Mouse (Mus musculus) myocyte (in vitro differentiated cells): ENCODE results near the gene Tex2. TPM values are rescaled to one million over a fixed set of nuclear protein-coding genes. Genes with fewer than 3 reads are reported as not detected.

Experiments used
- H3K27me3 ChIP-seq: one replicate; pipeline ENCODE4 v1.6.1; 2011; ENCODE audit not compliant: control insufficient read depth, insufficient read depth, insufficient read length
- H3K36me3 ChIP-seq: one replicate; pipeline ENCODE4 v1.6.1; 2011; ENCODE audit not compliant: control insufficient read depth, insufficient read depth
- H3K4me2 ChIP-seq: one replicate; pipeline ENCODE4 v1.6.1; 2011; ENCODE audit warnings: low read depth, control low read depth
- H3K4me3 ChIP-seq: one replicate; pipeline ENCODE4 v1.5.1; 2011; ENCODE audit warnings: mild to moderate bottlenecking, control low read depth, moderate library complexity
- H3K79me2 ChIP-seq: one replicate; pipeline ENCODE4 v1.6.1; 2011; ENCODE audit not compliant: control insufficient read depth, insufficient read depth
- H3ac ChIP-seq: one replicate; pipeline ENCODE4 v1.6.1; 2011; ENCODE audit not compliant: control insufficient read depth, insufficient read length
- CEBPB ChIP-seq: IDR thresholded peaks from 2 replicates; pipeline ENCODE4 v1.6.1; 2011; ENCODE audit warnings: mild to moderate bottlenecking, moderate library complexity; ENCODE audit not compliant: poor library complexity, insufficient read depth, severe bottlenecking
- E2F4 ChIP-seq: IDR thresholded peaks from one replicate; pipeline ENCODE4 v1.6.1; 2011; ENCODE audit warnings: mild to moderate bottlenecking, control low read depth, moderate library complexity; ENCODE audit not compliant: insufficient read depth
- MAX ChIP-seq: IDR thresholded peaks from one replicate; pipeline ENCODE4 v1.6.1; 2011; ENCODE audit warnings: low read depth, mild to moderate bottlenecking, control low read depth
- MYOD1 ChIP-seq, 3 experiments: IDR thresholded peaks; one replicate each; pipeline ENCODE4 v1.6.1; 2011; ENCODE audit warnings: control low read depth in 2 of 3, low read depth in 2 of 3, mild to moderate bottlenecking in 2 of 3, moderate library complexity in 1 of 3; ENCODE audit not compliant: insufficient read length in 2 of 3, control insufficient read depth in 1 of 3
- MYOG ChIP-seq, 3 experiments: IDR thresholded peaks; one replicate each; pipeline ENCODE4 v1.6.1; 2011; ENCODE audit warnings: control low read depth in 2 of 3, low read depth in 2 of 3, mild to moderate bottlenecking in 2 of 3; ENCODE audit not compliant: insufficient read length in 2 of 3, control insufficient read depth in 1 of 3, insufficient read depth in 1 of 3
- POLR2A ChIP-seq: IDR thresholded peaks from one replicate; pipeline ENCODE4 v1.6.1; 2011; ENCODE audit warnings: low read depth, mild to moderate bottlenecking, control low read depth, moderate library complexity; ENCODE audit not compliant: insufficient read length
- POLR2AphosphoS2 ChIP-seq: IDR thresholded peaks from one replicate; pipeline ENCODE4 v1.6.1; 2011; ENCODE audit warnings: low read depth, control low read depth; ENCODE audit not compliant: insufficient read length
- REST ChIP-seq: IDR thresholded peaks from one replicate; pipeline ENCODE4 v1.6.1; 2011; ENCODE audit warnings: mild to moderate bottlenecking, control low read depth, moderate library complexity; ENCODE audit not compliant: insufficient read depth, insufficient read length
- SRF ChIP-seq: IDR thresholded peaks from one replicate; pipeline ENCODE4 v1.6.1; 2011; ENCODE audit warnings: low read depth; ENCODE audit not compliant: control insufficient read depth, insufficient read length
- TCF12 ChIP-seq: IDR thresholded peaks from one replicate; pipeline ENCODE4 v1.6.1; 2011; ENCODE audit warnings: mild to moderate bottlenecking, control low read depth; ENCODE audit not compliant: poor library complexity, insufficient read depth, severe bottlenecking
- TCF3 ChIP-seq: IDR thresholded peaks from one replicate; pipeline ENCODE4 v1.6.1; 2011; ENCODE audit warnings: low read depth, control low read depth; ENCODE audit not compliant: insufficient read length
- USF1 ChIP-seq: IDR thresholded peaks from one replicate; pipeline ENCODE4 v1.6.1; 2011; ENCODE audit warnings: low read depth, mild to moderate bottlenecking, control low read depth, moderate library complexity
- polyA plus RNA-seq: library from polyadenylated mRNA; unstranded; fragments of >200 nt; fragmentation: generic; extraction: Trizol; gene quantifications from one replicate; pipeline ENCODE4 v1.2.1, GENCODE M21; 2012; ENCODE audit warnings: missing spikeins

Tex2 gene
- polyA plus RNA-seq, 1 experiment, result 7.0 TPM

DNA sequence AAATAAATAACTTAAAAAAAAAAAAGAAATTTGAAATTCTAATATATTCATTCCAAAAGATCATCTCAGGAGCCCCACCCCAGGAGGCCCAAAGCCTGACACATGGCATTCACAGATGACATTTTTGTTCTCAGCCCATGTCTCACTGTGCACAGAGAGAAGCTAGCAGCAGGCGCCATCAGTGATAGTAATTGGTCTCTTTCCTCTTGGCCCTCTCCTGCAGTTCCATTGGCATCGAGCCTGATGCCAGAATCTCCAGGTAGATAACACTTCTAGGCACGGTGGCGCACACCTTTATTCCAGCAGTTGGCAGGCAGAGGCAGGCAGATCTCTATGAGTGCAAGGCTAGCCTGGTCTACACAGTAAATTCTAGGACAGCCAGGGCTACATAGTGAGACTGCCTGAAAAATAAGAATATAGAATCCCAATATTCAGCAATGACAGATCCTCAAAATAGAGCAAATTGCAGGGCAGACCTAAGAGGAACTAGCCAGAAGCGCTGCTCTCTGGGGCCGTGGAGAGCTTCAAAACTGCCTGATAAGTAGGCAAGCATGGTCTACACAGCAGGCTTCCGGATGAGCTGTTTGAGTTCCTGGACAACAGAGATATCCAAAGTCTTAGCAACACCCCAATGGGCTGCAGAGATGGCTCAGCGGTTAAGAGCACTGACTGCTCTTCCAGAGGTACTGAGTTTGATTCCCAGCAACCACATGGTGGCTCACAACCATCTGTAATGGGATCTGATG lies 47.0 kb downstream of the Tex2 start:
- Histone ChIP-seq H3K27me3 (no peaks in the 10 kb centered on the region), H3K4me2 (no peak overlapping the region), H3K4me3 (no peak overlapping the region), H3K36me3 (no peaks in the 10 kb centered on the region), H3ac (no peak overlapping the region), H3K79me2 (no peaks in the 10 kb centered on the region)
- TF ChIP-seq USF1, result no peak
- TF ChIP-seq TCF12, result no peak
- TF ChIP-seq MAX, result no peak
- no peak for TF ChIP-seq MYOG (IDR thresholded peaks at IDR 0.05; ENCODE audit: control insufficient read depth in 1 of 3, insufficient read depth in 1 of 3, insufficient read length in 2 of 3, low read depth in 2 of 3)
- TF ChIP-seq TCF3, result no peak
- TF ChIP-seq POLR2A, result no peak
- no peak for TF ChIP-seq CEBPB
- TF ChIP-seq E2F4, result no peak

DNA sequence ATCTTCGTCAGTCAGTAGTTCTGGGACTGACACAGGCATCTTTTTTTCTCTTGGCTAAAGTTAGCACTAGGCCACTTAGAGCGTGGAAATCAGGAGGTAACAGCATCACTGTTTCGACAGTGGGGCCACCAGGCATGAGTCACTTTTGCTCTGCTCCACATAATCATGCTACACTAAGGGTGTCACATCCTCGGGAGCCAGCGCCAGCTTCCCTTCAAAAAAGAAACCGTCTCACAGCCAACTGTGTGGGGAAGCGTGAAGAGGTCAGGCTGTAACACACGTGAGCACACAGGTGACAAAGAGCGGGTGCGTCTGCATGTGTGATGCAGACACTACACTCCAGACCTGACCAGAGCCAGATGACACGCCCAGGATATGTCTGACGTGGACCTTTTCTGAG lies 49.0 kb downstream of the Tex2 start:
- peak overlapping the region; percentile 41 for H3K4me2 ChIP-seq
- no peaks in the 10 kb centered on the region for H3K27me3 ChIP-seq
- H3ac ChIP-seq, result no peak overlapping the region
- H3K4me3 ChIP-seq, result no peak overlapping the region
- no peaks in the 10 kb centered on the region for H3K79me2 ChIP-seq
- TF ChIP-seq MYOD1 (IDR thresholded peaks at IDR 0.05; ENCODE audit: control insufficient read depth in 1 of 3, insufficient read length in 2 of 3, low read depth in 2 of 3) (no peak), CEBPB (no peak), SRF (no peak), MYOG (IDR thresholded peaks at IDR 0.05; ENCODE audit: control insufficient read depth in 1 of 3, insufficient read depth in 1 of 3, insufficient read length in 2 of 3, low read depth in 2 of 3) (no peak), POLR2AphosphoS2 (no peak)
- H3K36me3 ChIP-seq, result no peaks in the 10 kb centered on the region

DNA sequence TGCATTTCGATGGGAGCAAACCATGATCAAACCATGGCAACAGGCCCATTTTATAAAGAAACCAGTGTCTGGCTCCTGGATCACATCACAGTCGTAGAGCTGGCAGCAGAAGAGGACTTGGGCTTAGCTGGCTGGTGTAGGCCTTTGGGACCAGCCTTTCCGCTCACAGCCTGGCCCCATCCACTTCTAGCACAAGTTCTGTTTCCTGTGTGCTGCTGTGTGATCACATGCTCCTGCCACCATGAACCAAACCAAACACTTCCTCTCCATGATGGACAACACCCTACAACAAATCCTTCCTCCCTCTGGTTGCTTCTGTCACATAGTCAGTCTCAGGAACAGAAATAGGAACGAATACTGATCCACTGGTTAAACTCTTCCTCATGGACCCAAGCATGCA lies 50.5 kb downstream of the Tex2 start:
- H3ac ChIP-seq, result no peak overlapping the region
- TF ChIP-seq TCF12 (no peak), CEBPB (no peak), REST (no peak), POLR2AphosphoS2 (no peak), E2F4 (no peak), MYOD1 (IDR thresholded peaks at IDR 0.05; ENCODE audit: control insufficient read depth in 1 of 3, insufficient read length in 2 of 3, low read depth in 2 of 3) (no peak), TCF3 (no peak), SRF (no peak), POLR2A (no peak), USF1 (no peak), MAX (no peak), MYOG (IDR thresholded peaks at IDR 0.05; ENCODE audit: control insufficient read depth in 1 of 3, insufficient read depth in 1 of 3, insufficient read length in 2 of 3, low read depth in 2 of 3) (no peak)
- no peaks in the 10 kb centered on the region for H3K36me3 ChIP-seq
- H3K79me2 ChIP-seq, result no peaks in the 10 kb centered on the region
- no peaks in the 10 kb centered on the region for H3K27me3 ChIP-seq
- H3K4me2 ChIP-seq, result no peak overlapping the region
- no peak overlapping the region for H3K4me3 ChIP-seq

DNA sequence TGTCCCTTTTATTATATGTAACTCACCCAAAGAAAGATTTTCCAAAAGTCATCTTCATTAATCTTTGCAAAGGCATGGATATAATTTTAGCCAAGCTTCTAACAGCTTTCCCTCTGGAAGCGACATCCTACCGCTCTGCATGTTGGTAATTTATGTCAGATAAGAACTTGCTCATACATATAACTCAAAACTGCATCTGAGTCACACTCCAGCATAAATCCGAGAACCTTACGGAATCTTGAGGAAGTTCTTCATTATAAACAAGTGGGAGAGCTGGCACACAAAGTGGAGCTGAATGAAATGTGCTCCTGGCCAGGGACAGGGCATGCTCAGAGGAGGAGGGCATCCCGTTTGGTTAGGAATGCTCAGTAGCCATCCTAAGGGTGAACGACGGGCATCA lies 53.5 kb downstream of the Tex2 start:
- no peaks in the 10 kb centered on the region for H3K36me3 ChIP-seq
- TF ChIP-seq MYOG (IDR thresholded peaks at IDR 0.05; ENCODE audit: control insufficient read depth in 1 of 3, insufficient read depth in 1 of 3, insufficient read length in 2 of 3, low read depth in 2 of 3) (no peak), REST (no peak), USF1 (no peak), TCF3 (no peak), POLR2A (no peak), MAX (no peak), CEBPB (no peak), E2F4 (no peak)
- no peak overlapping the region for H3K4me3 ChIP-seq
- no peak overlapping the region for H3K4me2 ChIP-seq
- H3ac ChIP-seq, result no peak overlapping the region
- no peaks in the 10 kb centered on the region for H3K79me2 ChIP-seq
- H3K27me3 ChIP-seq, result no peaks in the 10 kb centered on the region

DNA sequence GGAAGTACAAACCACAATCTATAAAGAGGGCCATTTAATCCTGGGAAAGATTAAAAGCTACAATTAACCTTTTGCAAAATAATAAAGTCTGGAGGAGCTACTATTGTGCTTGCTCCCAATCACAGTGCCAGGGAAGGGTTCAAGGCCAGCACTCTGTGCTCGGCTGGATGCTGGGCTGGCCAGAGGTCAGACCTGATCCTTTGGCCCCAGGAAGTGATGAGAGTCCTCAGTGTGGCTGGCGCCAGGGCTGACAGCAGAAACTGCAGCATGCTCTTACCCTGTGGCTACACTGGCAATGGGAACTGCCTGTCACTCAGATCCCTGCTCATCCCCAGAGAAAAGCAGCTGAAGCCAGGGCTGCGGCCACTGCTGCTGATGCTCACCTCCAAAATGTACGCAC lies 55.2 kb downstream of the Tex2 start:
- no peak overlapping the region for H3K4me3 ChIP-seq
- no peak overlapping the region for H3K4me2 ChIP-seq
- no peaks in the 10 kb centered on the region for H3K79me2 ChIP-seq
- no peak overlapping the region for H3ac ChIP-seq
- TF ChIP-seq E2F4 (no peak), MYOG (IDR thresholded peaks at IDR 0.05; ENCODE audit: control insufficient read depth in 1 of 3, insufficient read depth in 1 of 3, insufficient read length in 2 of 3, low read depth in 2 of 3) (no peak)
- no peaks in the 10 kb centered on the region for H3K36me3 ChIP-seq
- no peaks in the 10 kb centered on the region for H3K27me3 ChIP-seq
